ENCODE assay signal across 8 mouse cellular contexts in the genomic region with DNA sequence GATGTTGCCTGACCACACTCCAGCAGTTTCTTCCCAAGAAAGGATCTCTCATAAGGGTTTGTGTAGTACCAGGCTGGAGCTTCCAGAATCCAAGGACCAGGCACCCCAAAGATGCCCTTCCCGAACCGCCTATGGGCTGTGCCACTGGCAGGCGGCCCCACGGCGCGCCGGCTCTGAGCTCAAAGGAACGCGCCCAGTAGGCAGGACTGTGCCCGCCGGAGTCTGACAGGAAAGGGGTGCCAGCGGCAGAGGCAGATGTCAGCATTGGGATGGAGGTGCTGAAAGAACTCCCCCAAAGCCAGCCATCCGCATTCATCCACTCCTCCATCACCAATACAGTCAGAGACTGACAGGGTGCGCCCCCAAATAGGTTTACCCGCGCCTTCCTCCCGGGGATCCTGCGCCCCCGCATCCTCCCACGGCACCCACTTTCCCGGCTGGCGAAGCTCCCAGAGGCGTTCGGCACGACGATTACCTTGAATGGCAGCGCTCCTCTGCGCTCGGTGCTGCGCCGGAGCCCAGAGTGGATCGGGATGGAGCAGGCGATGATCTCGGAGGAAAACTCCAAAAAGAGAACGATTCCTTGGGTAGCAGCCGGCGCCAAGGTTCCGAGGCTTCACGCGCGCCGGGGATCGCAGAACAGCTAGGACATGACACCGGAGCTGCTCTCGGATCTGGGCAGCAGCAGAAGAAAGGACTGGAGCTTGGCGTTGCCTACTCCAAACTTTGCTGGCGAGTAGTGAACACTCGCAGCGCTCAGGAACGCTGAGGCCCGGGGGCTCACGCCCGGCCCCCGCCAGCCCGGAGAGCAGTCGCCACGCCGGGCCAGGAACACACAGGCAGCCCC.
DNase-seq lines count a peak whose midpoint lies in the region; ATAC-seq and TF ChIP-seq lines count a peak whose summit lies in the region.

No protein-coding gene starts in this region.

- TF ChIP-seq POLR2A in thymus, adult 2 months (IDR thresholded peaks at IDR 0.05; ENCODE audit: control insufficient read depth, extremely low read depth, insufficient read depth, low read length, poor library complexity) = no peak

- no peaks in the 10 kb centered on the region; the same call in 1 of the 2 replicates for H3K27me3 ChIP-seq in thymus, adult 2 months (ENCODE audit: control insufficient read depth, insufficient read depth, low read length)
- H3K27me3 ChIP-seq in forebrain, embryonic 12.5 days = peaks cover 24% of the 10 kb centered on the region
- H3K27me3 ChIP-seq in hindbrain, embryonic 13.5 days = peaks cover 26% of the 10 kb centered on the region; the same call in 1 of the 2 replicates
- peaks cover 73% of the 10 kb centered on the region for H3K27me3 ChIP-seq in limb, embryonic 10.5 days (ENCODE audit: low read depth, poor library complexity, severe bottlenecking)
- H3K27me3 ChIP-seq in midbrain, postnatal 0 days (ENCODE audit: insufficient read depth, low read length) = peaks cover 4% of the 10 kb centered on the region; the same call in 1 of the 2 replicates

- 2% methylated on average over 58 of the region's 58 CpGs for WGBS in thymus, adult 2 months
- 0% methylated on average over 57 of the region's 58 CpGs for WGBS in forebrain, embryonic 12.5 days
- under 1% methylated on average over 55 of the region's 58 CpGs for WGBS in hindbrain, embryonic 13.5 days
- under 1% methylated on average over 58 of the region's 58 CpGs for WGBS in limb, embryonic 10.5 days
- under 1% methylated on average over 58 of the region's 58 CpGs for WGBS in midbrain, postnatal 0 days

- H3K4me2 ChIP-seq in forebrain, embryonic 12.5 days = peak overlapping the region; percentile 75
- H3K4me2 ChIP-seq in hindbrain, embryonic 13.5 days = peak overlapping the region; percentile 96
- peak overlapping the region; percentile 98 for H3K4me2 ChIP-seq in midbrain, postnatal 0 days (ENCODE audit: low read depth, low read length, poor library complexity, severe bottlenecking)

- H3K9ac ChIP-seq in forebrain, embryonic 12.5 days = peak overlapping the region; percentile 91
- H3K9ac ChIP-seq in hindbrain, embryonic 13.5 days = peak overlapping the region; percentile 88
- H3K9ac ChIP-seq in midbrain, postnatal 0 days (replicated peaks; ENCODE audit: low read length, poor library complexity, severe bottlenecking) = peak overlapping the region; percentile 64

- H3K9me3 ChIP-seq in forebrain, embryonic 12.5 days = no peaks in the 10 kb centered on the region
- no peaks in the 10 kb centered on the region for H3K9me3 ChIP-seq in hindbrain, embryonic 13.5 days
- H3K9me3 ChIP-seq in limb, embryonic 10.5 days (replicated peaks) = no peaks in the 10 kb centered on the region
- H3K9me3 ChIP-seq in midbrain, postnatal 0 days (ENCODE audit: low read length) = no peaks in the 10 kb centered on the region

- H3K36me3 ChIP-seq in thymus, adult 2 months (ENCODE audit: control insufficient read depth, insufficient read depth, low read length) = no peaks in the 10 kb centered on the region
- peaks cover 10% of the 10 kb centered on the region; the same call in 1 of the 2 replicates for H3K36me3 ChIP-seq in forebrain, embryonic 12.5 days (replicated peaks)
- no peaks in the 10 kb centered on the region for H3K36me3 ChIP-seq in hindbrain, embryonic 13.5 days
- peaks cover 11% of the 10 kb centered on the region; the same call in 1 of the 2 replicates for H3K36me3 ChIP-seq in limb, embryonic 10.5 days
- no peaks in the 10 kb centered on the region for H3K36me3 ChIP-seq in midbrain, postnatal 0 days (ENCODE audit: insufficient read depth, low read length)

- H3K27ac ChIP-seq in thymus, adult 2 months (ENCODE audit: control insufficient read depth, insufficient read depth, low read length) = no peak overlapping the region
- H3K27ac ChIP-seq in forebrain, embryonic 12.5 days = peak overlapping the region; percentile 94
- H3K27ac ChIP-seq in hindbrain, embryonic 13.5 days = peak overlapping the region; percentile 85
- peak overlapping the region; percentile 94 for H3K27ac ChIP-seq in limb, embryonic 10.5 days
- peak overlapping the region; percentile 55 for H3K27ac ChIP-seq in midbrain, postnatal 0 days (ENCODE audit: low read depth, low read length)

- TF ChIP-seq CTCF in thymus, adult 2 months (IDR thresholded peaks at IDR 0.05; ENCODE audit: borderline replicate concordance, control insufficient read depth, extremely low read depth, insufficient read depth, low read length, poor library complexity) = no peak
- no peak for TF ChIP-seq CTCF in midbrain, postnatal 0 days (IDR thresholded peaks at IDR 0.05)

- H3K4me1 ChIP-seq in thymus, adult 2 months (replicated peaks; ENCODE audit: control insufficient read depth, insufficient read depth, low read length) = no peaks in the 10 kb centered on the region
- peaks cover 77% of the 10 kb centered on the region for H3K4me1 ChIP-seq in forebrain, embryonic 12.5 days
- H3K4me1 ChIP-seq in hindbrain, embryonic 13.5 days (replicated peaks) = peaks cover 72% of the 10 kb centered on the region
- H3K4me1 ChIP-seq in limb, embryonic 10.5 days = peaks cover 69% of the 10 kb centered on the region
- H3K4me1 ChIP-seq in midbrain, postnatal 0 days (ENCODE audit: insufficient read depth, low read length) = no peaks in the 10 kb centered on the region; the same call in 1 of the 2 replicates

- no peak for DNase-seq in thymus, adult 2 months
- no peak for DNase-seq in thymus, postnatal 14 days
- no peak for DNase-seq in limb, embryonic 10.5 days (ENCODE audit: low spot score)
- no peak for DNase-seq in midbrain, postnatal 0 days (ENCODE audit: low spot score)
- DNase-seq in yolk sac, embryonic 10.5 days (ENCODE audit: low spot score) = peak; percentile 21
- no peak for DNase-seq in retina, postnatal 1 day

- ATAC-seq in forebrain, embryonic 12.5 days (ENCODE audit: low FRiP score) = peak; percentile 10
- 0 out of 2 replicates have a peak, but pooled peaks have one; percentile 15 for ATAC-seq in hindbrain, embryonic 13.5 days (ENCODE audit: low FRiP score)
- ATAC-seq in midbrain, postnatal 0 days (ENCODE audit: low FRiP score) = peak; percentile 36; the same call in 1 of the 2 replicates

- H3K4me3 ChIP-seq in thymus, adult 2 months (ENCODE audit: control insufficient read depth, insufficient read depth, low read length) = peak overlapping the region; percentile 8
- H3K4me3 ChIP-seq in forebrain, embryonic 12.5 days (replicated peaks) = peak overlapping the region; percentile 84
- peak overlapping the region; percentile 65 for H3K4me3 ChIP-seq in hindbrain, embryonic 13.5 days
- H3K4me3 ChIP-seq in limb, embryonic 10.5 days = peak overlapping the region; percentile 82
- peak overlapping the region; percentile 62 for H3K4me3 ChIP-seq in midbrain, postnatal 0 days (ENCODE audit: low read depth, low read length)

Comparison
In these comparisons a context has a peak if more than half of its experiments do, and no peak if none do; other contexts are left out.
1. H3K4me3 ChIP-seq: peak in every context shown above with its lines; median percentile 84 in forebrain, embryonic 12.5 days; 82 in limb, embryonic 10.5 days; 65 in hindbrain, embryonic 13.5 days; 62 in midbrain, postnatal 0 days; 8 in thymus, adult 2 months.